Mouse (Mus musculus) erythroblast, adult 5-6 weeks (primary cell): ENCODE measurements around the gene Wasf1. TPM values are rescaled to one million over a fixed set of nuclear protein-coding genes. Genes with fewer than 3 reads are reported as not detected.

Experiments used
- ATAC-seq: replicated peaks from 2 replicates; pipeline ENCODE4 v1.8.0; 2016; ENCODE audit warnings: moderate number of reproducible peaks, mild to moderate bottlenecking, moderate TSS enrichment, inconsistent platforms; ENCODE audit not compliant: poor library complexity, low FRiP score, severe bottlenecking
- total RNA-seq, 2 experiments: library from RNA; stranded (forward) in 1 of 2; stranded (reverse) in 1 of 2; fragments of 150-400 nt in 1 of 2; fragments of 200-764, 138-1000 nt in 1 of 2; gene quantifications; 2 replicates each; pipeline versions ENCODE4 v1.2.3 to v1.2.4; 2015 to 2017; ENCODE audit warnings: low replicate concordance in 2 of 2

The Wasf1 gene
- total RNA-seq, 2 experiments from 2014 or later: not detected

- no peak for ATAC-seq
Measured at GRCm38 (mm10) chr10:40968551-40968950, 85.3 kb downstream of the Wasf1 start.

GRCm38 (mm10) chr10:40969372-40970033, 86.2 kb downstream of the Wasf1 start:
- no peak for ATAC-seq

GRCm38 (mm10) chr10:40970601-40971245, 87.4 kb downstream of the Wasf1 start:
- ATAC-seq: no peak

DNA sequence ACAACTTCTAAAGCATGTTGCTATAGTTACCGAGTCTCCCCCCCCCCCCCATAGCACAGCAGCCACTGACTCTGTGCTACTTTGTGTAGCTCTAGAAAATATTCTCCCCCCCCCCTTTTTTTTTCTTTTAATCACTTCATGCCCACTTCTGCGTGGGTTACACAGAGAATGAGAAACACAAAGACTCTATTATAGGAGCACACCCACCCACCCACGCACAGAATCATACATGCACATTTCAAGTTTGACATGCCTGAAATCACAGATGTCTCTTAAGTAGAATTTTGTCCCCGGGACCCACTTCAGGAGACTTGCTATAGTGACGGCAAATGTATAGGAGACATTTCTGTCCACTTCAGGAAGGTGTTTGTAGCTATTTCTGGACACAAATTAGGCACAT, 88.0 kb downstream of the Wasf1 start:
- no peak for ATAC-seq

GRCm38 (mm10) chr10:40983761-40984160, 100.5 kb downstream of the Wasf1 start:
- no peak for ATAC-seq

DNA sequence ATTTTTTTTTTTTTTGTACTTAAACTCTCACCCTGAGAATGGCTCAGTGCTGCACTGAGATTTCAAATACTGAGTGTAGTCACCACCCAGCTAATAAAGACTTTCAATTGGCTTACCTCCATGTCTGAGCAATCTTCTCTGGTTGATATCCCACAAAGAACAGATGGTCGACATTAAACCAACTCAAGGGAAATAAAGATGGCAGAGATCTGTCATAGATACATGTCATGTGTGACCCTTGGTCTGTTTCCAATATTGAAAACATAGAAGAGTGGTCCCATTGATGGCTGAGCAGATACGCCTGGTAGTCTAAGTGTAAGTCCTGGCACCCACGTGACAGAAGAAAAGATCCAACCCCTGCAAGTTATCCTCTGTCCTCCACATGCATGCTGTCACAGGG, 101.3 kb downstream of the Wasf1 start:
- ATAC-seq: no peak

DNA sequence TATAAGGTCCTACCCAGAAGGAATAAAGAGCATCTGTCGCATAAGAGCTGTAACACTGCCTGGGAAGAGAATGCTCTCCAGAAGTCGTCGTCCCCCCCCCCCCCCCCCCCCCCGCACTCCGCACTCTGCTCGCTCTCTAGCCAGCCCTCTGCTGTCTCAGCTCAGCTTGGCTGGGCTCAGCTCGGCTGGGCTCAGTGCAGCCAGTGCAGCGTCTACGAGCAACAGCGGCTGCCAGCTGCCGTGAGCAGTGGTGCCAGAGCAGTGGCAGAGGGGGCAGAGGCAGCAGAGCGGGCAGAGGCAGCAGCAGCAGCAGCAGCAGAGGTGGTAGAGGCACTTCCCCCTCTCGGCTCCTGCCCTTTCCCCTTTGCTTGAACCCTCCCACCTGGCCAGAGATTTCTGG, 102.1 kb downstream of the Wasf1 start:
- no peak for ATAC-seq

Other genes starting within 250 kb of the Wasf1 start
- gene Mettl24, start 200.2 kb upstream of the Wasf1 start, total RNA-seq (2015; ENCODE audit: low replicate concordance): not detected in 2 replicates
- gene Mettl24, start 200.2 kb upstream of the Wasf1 start, total RNA-seq (2017; ENCODE audit: low replicate concordance): not detected in 2 replicates
- gene Cdc40, start 164 bp upstream of the Wasf1 start, total RNA-seq (2015; ENCODE audit: low replicate concordance): 23.6 and 24.9 TPM in 2 replicates
- 13.5 and 16.2 TPM in 2 replicates for gene Cdc40, start 164 bp upstream of the Wasf1 start, total RNA-seq (2017; ENCODE audit: low replicate concordance)
- gene Gpr6, start 188.8 kb downstream of the Wasf1 start, total RNA-seq (2015; ENCODE audit: low replicate concordance): not detected in 2 replicates
- gene Gpr6, start 188.8 kb downstream of the Wasf1 start, total RNA-seq (2017; ENCODE audit: low replicate concordance): not detected in 2 replicates